Mouse (Mus musculus): ENCODE results near the gene Ehd1. TPM values are rescaled to one million over a fixed set of nuclear protein-coding genes. Genes with fewer than 3 reads are reported as not detected.
"Not testable (repeated sequence)": the region's sequence is repeated elsewhere in the genome, so short reads cannot be mapped to it uniquely, and the experiment has no call there.

The Ehd1 gene
- polyA plus RNA-seq, 1 experiment from 2014 or later = 60.0 TPM

DNA sequence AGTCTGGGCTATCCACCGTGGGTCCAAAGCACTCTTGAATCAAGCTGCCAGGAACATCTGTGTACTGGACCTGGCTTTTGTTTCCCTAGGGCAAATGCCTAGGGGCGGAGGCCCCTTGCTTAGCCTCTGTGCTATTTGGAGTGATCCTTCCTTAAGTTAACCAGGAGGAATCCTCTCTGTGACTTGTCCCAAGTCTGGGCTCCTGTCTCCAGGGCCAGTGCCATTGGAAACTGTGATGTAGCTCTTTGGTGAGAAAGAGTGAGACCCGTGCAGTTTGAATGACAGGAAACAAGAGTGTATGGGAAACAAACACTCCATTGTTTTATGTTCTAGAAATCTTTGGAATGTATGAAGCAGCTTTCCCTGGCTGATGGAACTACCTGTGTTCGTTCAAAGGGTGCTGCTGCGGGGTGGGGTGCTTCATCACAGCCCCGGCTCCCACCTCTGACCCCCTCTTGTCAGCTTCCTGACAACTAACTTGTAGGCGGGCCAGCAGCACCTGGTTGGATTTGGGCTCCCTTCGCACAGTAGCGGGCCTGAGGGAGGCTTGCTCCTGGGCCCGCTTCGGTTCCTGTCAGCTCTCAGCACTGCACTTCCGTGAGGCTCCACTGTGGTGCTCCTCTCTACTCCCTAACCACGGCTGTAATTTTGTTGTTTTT is 11.8 kb downstream of the Ehd1 start:
- H3K4me1 ChIP-seq (ENCODE audit: control insufficient read depth in 2 of 2, insufficient read depth in 2 of 2, low read length in 2 of 2) = peaks cover 44 to 55% of the 10 kb centered on the region in 2 experiments
- no peak overlapping the region for H3K9ac ChIP-seq (ENCODE audit: low read length)
- 66% methylated on average over 13 of the region's 13 CpGs for WGBS
- ATAC-seq (ENCODE audit: insufficient number of reproducible peaks, insufficient read depth, low FRiP score, low read depth) = no peak
- no peaks in the 10 kb centered on the region for H3K9me3 ChIP-seq (ENCODE audit: control insufficient read depth, low read length)
- H3K36me3 ChIP-seq (ENCODE audit: control insufficient read depth, insufficient read depth, low read length) = peaks cover 37% of the 10 kb centered on the region
- no peak overlapping the region for H3K4me3 ChIP-seq (ENCODE audit: control insufficient read depth in 1 of 2, insufficient read depth in 1 of 2, low read depth in 1 of 2, low read length in 2 of 2)
- H3K27me3 ChIP-seq (ENCODE audit: control insufficient read depth, insufficient read depth, low read length) = no peaks in the 10 kb centered on the region
- no peak overlapping the region for H3K4me2 ChIP-seq (ENCODE audit: low read length)
- peak overlapping the region; percentile 11 to 56 for H3K27ac ChIP-seq (replicated peaks in 1 of 2; ENCODE audit: control insufficient read depth in 1 of 2, insufficient read depth in 1 of 2, low read depth in 2 of 2, low read length in 2 of 2)

DNA sequence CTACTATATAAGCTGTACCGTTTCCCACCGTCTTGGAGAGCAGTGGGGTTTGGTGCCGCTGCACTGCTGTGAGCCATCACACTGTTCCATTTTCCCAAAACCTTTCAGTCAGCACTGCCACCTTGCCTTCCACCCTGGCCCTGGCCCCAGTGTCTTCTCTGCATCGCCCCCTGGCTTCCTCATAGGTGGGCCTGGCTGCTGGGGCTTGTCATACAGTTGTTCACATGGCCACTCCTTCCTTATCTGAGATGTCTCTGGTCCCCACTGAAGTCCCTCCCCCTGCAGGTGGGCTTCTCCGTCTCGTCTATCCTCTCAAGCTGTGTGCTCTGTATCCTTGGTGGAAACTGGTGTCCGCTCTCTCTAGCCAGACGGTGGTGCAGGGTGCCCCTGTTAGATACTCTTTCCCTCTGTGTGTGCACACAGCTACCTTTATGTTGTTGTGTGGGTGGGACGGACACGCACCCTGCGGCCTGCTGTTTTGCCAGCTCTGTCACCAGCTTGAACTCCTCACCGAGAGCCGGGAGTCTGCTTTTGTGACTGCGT is 13.2 kb downstream of the Ehd1 start:
- Histone ChIP-seq H3K36me3 (ENCODE audit: control insufficient read depth, insufficient read depth, low read length) (peaks cover 46% of the 10 kb centered on the region), H3K4me2 (ENCODE audit: low read length) (no peak overlapping the region), H3K9me3 (ENCODE audit: control insufficient read depth, low read length) (no peaks in the 10 kb centered on the region), H3K4me3 (ENCODE audit: control insufficient read depth in 1 of 2, insufficient read depth in 1 of 2, low read depth in 1 of 2, low read length in 2 of 2) (no peak overlapping the region), H3K9ac (ENCODE audit: low read length) (no peak overlapping the region), H3K27me3 (ENCODE audit: control insufficient read depth, insufficient read depth, low read length) (no peaks in the 10 kb centered on the region), H3K4me1 (ENCODE audit: control insufficient read depth in 2 of 2, insufficient read depth in 2 of 2, low read length in 2 of 2) (peaks cover 35 to 41% of the 10 kb centered on the region in 2 experiments), H3K27ac (replicated peaks in 1 of 2; ENCODE audit: control insufficient read depth in 1 of 2, insufficient read depth in 1 of 2, low read depth in 2 of 2, low read length in 2 of 2) (no peak overlapping the region)
- 91% methylated on average over 14 of the region's 14 CpGs for WGBS
- ATAC-seq (ENCODE audit: insufficient number of reproducible peaks, insufficient read depth, low FRiP score, low read depth) = no peak

DNA sequence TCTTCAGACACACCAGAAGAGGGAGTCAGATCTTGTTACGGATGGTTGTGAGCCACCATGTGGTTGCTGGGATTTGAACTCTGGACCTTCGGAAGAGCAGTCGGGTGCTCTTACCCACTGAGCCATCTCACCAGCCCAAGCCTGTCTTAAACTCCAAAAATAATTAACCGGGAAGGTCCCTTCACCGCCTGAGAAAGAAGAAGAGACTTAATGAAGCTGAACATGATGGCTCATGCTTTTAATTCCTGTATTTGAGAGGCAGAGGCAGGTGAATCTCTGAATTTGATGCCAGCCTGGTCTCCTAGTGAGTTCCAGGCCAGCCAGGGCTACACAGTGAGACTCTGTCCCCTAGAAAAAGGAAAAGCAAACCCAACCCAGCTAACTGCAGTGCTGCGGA is 14.2 kb downstream of the Ehd1 start:
- Histone ChIP-seq H3K4me1 (ENCODE audit: control insufficient read depth in 2 of 2, insufficient read depth in 2 of 2, low read length in 2 of 2) (peaks cover 26 to 32% of the 10 kb centered on the region in 2 experiments), H3K27ac (replicated peaks in 1 of 2; ENCODE audit: control insufficient read depth in 1 of 2, insufficient read depth in 1 of 2, low read depth in 2 of 2, low read length in 2 of 2) (peak overlapping the region in 1 of 2 experiments; percentile 64; a peak in 2 of 4 replicates), H3K4me2 (ENCODE audit: low read length) (peak overlapping the region; percentile 11; the same call in 1 of the 2 replicates), H3K36me3 (ENCODE audit: control insufficient read depth, insufficient read depth, low read length) (peaks cover 47% of the 10 kb centered on the region)
- not testable (repeated sequence) for H3K9me3 ChIP-seq (ENCODE audit: control insufficient read depth, low read length); H3K9ac ChIP-seq (ENCODE audit: low read length); ATAC-seq (ENCODE audit: insufficient number of reproducible peaks, insufficient read depth, low FRiP score, low read depth); H3K27me3 ChIP-seq (ENCODE audit: control insufficient read depth, insufficient read depth, low read length); H3K4me3 ChIP-seq (ENCODE audit: control insufficient read depth in 1 of 2, insufficient read depth in 1 of 2, low read depth in 1 of 2, low read length in 2 of 2)
- WGBS = 90% methylated on average over 5 of the region's 6 CpGs

DNA sequence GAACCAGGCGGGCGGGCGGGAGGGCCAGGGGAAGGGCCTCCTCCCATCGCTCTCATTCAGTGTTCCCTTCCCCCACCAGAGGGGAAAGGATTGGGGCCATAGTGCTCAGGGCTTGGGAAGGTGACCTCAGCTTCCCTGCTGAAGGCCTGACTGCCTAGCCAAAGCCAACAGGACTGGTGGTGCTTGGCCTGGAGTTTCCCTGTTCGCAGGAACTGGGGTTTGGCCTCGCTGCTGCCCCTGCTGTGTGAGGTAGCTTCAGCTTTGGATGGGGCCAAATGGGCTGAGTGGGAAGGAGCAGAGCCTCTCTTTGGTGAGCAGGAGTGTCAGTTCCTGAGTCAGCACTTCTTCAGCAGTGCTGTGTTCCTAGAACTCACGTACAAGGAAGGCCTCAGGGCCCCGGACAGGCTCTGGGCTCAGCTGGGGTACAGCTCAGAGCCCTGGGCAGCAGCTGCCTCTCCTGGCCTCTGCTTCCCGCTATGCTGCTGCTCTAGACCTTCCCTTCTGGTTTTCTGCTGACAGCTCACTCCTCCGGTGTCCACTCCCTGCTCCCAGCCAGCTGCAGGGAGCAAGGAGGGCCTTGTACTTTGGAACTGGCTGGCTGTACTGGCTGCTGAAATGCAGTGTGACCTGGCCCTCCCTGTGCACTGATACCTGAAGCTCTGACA is 14.7 kb downstream of the Ehd1 start:
- no peak; the same call in 1 of the 2 replicates for ATAC-seq (ENCODE audit: insufficient number of reproducible peaks, insufficient read depth, low FRiP score, low read depth)

DNA sequence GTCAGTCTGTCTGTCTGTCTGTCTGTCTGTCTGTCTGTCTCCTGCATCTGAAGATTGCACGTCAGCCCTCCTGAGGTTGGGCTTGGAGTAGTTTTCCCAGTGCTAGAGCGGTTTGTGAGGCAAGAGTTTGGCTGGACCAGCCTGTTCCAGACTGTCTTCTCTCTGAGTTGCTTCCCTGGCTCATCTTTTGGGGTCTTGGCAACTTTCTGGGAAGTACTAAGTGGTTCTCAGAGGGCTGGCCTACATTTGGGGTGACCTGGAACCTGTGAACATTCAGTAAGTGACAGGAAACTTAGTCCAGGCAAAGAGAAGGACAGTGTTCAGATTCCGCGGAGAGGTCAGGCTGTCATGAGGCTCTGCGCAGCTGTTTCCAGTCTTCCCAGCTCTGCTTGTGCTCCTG is 15.7 kb downstream of the Ehd1 start:
- H3K27ac ChIP-seq (replicated peaks in 1 of 2; ENCODE audit: control insufficient read depth in 1 of 2, insufficient read depth in 1 of 2, low read depth in 2 of 2, low read length in 2 of 2) = no peak overlapping the region
- ATAC-seq (ENCODE audit: insufficient number of reproducible peaks, insufficient read depth, low FRiP score, low read depth) = no peak
- peaks cover 54% of the 10 kb centered on the region for H3K36me3 ChIP-seq (ENCODE audit: control insufficient read depth, insufficient read depth, low read length)
- H3K9me3 ChIP-seq (ENCODE audit: control insufficient read depth, low read length) = no peaks in the 10 kb centered on the region
- H3K4me2 ChIP-seq (ENCODE audit: low read length) = no peak overlapping the region
- no peak overlapping the region for H3K9ac ChIP-seq (ENCODE audit: low read length)
- peaks cover 12 to 17% of the 10 kb centered on the region in 2 experiments; a peak in 3 of 4 replicates for H3K4me1 ChIP-seq (ENCODE audit: control insufficient read depth in 2 of 2, insufficient read depth in 2 of 2, low read length in 2 of 2)
- 85% methylated on average over 5 of the region's 5 CpGs for WGBS
- no peaks in the 10 kb centered on the region for H3K27me3 ChIP-seq (ENCODE audit: control insufficient read depth, insufficient read depth, low read length)
- no peak overlapping the region for H3K4me3 ChIP-seq (ENCODE audit: control insufficient read depth in 1 of 2, insufficient read depth in 1 of 2, low read depth in 1 of 2, low read length in 2 of 2)

More for the DNA sequence above, 14.7 kb downstream of the Ehd1 start:
- Histone ChIP-seq H3K9ac (ENCODE audit: low read length) (no peak overlapping the region), H3K4me2 (ENCODE audit: low read length) (peak overlapping the region; percentile 11; the same call in 1 of the 2 replicates), H3K27me3 (ENCODE audit: control insufficient read depth, insufficient read depth, low read length) (no peaks in the 10 kb centered on the region), H3K9me3 (ENCODE audit: control insufficient read depth, low read length) (no peaks in the 10 kb centered on the region), H3K27ac (replicated peaks in 1 of 2; ENCODE audit: control insufficient read depth in 1 of 2, insufficient read depth in 1 of 2, low read depth in 2 of 2, low read length in 2 of 2) (peak overlapping the region; percentile 50 to 64), H3K4me3 (ENCODE audit: control insufficient read depth in 1 of 2, insufficient read depth in 1 of 2, low read depth in 1 of 2, low read length in 2 of 2) (no peak overlapping the region), H3K4me1 (ENCODE audit: control insufficient read depth in 2 of 2, insufficient read depth in 2 of 2, low read length in 2 of 2) (peaks cover 20 to 26% of the 10 kb centered on the region in 2 experiments), H3K36me3 (ENCODE audit: control insufficient read depth, insufficient read depth, low read length) (peaks cover 52% of the 10 kb centered on the region)
- 54% methylated on average over 10 of the region's 10 CpGs for WGBS

DNA sequence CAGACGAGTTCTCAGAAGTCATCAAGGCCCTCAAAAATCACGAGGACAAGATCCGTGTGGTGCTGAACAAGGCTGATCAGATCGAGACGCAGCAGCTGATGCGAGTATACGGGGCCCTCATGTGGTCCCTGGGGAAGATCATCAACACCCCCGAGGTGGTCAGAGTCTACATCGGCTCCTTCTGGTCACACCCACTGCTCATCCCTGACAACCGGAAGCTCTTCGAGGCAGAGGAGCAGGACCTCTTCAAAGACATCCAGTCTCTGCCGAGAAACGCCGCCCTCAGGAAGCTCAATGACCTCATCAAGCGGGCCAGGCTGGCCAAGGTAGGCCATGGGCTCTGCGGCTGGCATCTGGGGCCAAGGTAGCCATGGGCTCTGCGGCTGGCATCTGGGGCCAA is 17.8 kb downstream of the Ehd1 start:
- 87% methylated on average over 17 of the region's 17 CpGs for WGBS
- Histone ChIP-seq H3K9ac (ENCODE audit: low read length) (no peak overlapping the region), H3K4me2 (ENCODE audit: low read length) (no peak overlapping the region), H3K27ac (replicated peaks in 1 of 2; ENCODE audit: control insufficient read depth in 1 of 2, insufficient read depth in 1 of 2, low read depth in 2 of 2, low read length in 2 of 2) (no peak overlapping the region), H3K4me1 (ENCODE audit: control insufficient read depth in 2 of 2, insufficient read depth in 2 of 2, low read length in 2 of 2) (peaks cover 6 to 10% of the 10 kb centered on the region in 2 experiments), H3K36me3 (ENCODE audit: control insufficient read depth, insufficient read depth, low read length) (peaks cover 74% of the 10 kb centered on the region), H3K4me3 (ENCODE audit: control insufficient read depth in 1 of 2, insufficient read depth in 1 of 2, low read depth in 1 of 2, low read length in 2 of 2) (no peak overlapping the region), H3K27me3 (ENCODE audit: control insufficient read depth, insufficient read depth, low read length) (no peaks in the 10 kb centered on the region), H3K9me3 (ENCODE audit: control insufficient read depth, low read length) (no peaks in the 10 kb centered on the region)
- ATAC-seq (ENCODE audit: insufficient number of reproducible peaks, insufficient read depth, low FRiP score, low read depth) = no peak

DNA sequence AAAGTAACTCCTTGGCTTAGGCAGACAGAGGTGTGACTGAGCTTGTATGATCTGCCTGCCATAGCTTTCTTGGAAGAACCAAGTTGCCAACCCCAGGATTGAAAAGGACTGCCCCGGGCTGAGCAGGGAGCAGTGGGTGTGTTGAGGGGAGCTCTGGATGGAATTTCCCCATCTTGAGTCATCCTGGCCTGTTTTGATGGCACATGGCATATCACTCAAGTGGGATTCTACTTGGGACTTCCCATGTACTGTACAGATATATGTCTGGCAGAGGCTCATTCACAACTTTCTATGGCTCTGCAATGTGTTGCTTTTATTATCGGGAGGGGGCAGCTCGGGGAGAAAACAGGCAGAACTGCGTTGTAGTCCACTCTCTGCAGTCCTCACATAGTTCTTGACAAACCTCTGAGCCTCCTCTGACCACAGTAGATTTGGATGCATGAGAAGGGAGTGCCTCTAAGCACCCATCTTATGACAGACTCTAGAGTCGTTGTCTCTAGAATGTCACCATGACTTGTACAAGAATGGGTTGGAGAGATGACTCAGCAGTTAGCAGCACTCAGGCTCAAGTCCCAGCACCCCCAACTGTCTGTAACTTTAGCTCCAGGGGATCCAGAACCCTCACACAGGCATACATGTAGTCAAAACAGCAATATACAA is 20.2 kb downstream of the Ehd1 start:
- no peaks in the 10 kb centered on the region for H3K9me3 ChIP-seq (ENCODE audit: control insufficient read depth, low read length)
- no peak for ATAC-seq (ENCODE audit: insufficient number of reproducible peaks, insufficient read depth, low FRiP score, low read depth)
- H3K4me1 ChIP-seq (ENCODE audit: control insufficient read depth in 2 of 2, insufficient read depth in 2 of 2, low read length in 2 of 2) = peaks cover 0 to 5% of the 10 kb centered on the region in 2 experiments; a peak in 3 of 4 replicates
- H3K36me3 ChIP-seq (ENCODE audit: control insufficient read depth, insufficient read depth, low read length) = peaks cover 73% of the 10 kb centered on the region
- no peak overlapping the region for H3K4me3 ChIP-seq (ENCODE audit: control insufficient read depth in 1 of 2, insufficient read depth in 1 of 2, low read depth in 1 of 2, low read length in 2 of 2)
- WGBS = 81% methylated on average over 5 of the region's 5 CpGs
- no peak overlapping the region for H3K4me2 ChIP-seq (ENCODE audit: low read length)
- H3K27ac ChIP-seq (replicated peaks in 1 of 2; ENCODE audit: control insufficient read depth in 1 of 2, insufficient read depth in 1 of 2, low read depth in 2 of 2, low read length in 2 of 2) = no peak overlapping the region
- no peaks in the 10 kb centered on the region for H3K27me3 ChIP-seq (ENCODE audit: control insufficient read depth, insufficient read depth, low read length)
- H3K9ac ChIP-seq (ENCODE audit: low read length) = no peak overlapping the region

Measured in heart, embryonic 14.5 days (tissue).